Mouse (Mus musculus) embryonic facial prominence, embryonic 15.5 days (tissue): Measurements from ENCODE around the gene Spon2. TPM values are rescaled to one million over a fixed set of nuclear protein-coding genes. Genes with fewer than 3 reads are reported as not detected.
A peak's percentile ranks its signal among the peaks of the same experiment; 100 is the strongest.

Experiments
- ATAC-seq: fragments of 200-750 bp; cut with Nextera tagmentation; 2 replicates; pipeline ENCODE4 v1.8.0; 2017; ENCODE audit warnings: low read depth, moderate TSS enrichment; ENCODE audit not compliant: insufficient number of reproducible peaks, low FRiP score, low TSS enrichment
- H3K27ac ChIP-seq: fragments of 300-500 bp; sonication (generic); replicated peaks from 2 replicates; pipeline ENCODE4 v1.5.1; 2015; ENCODE audit warnings: mild to moderate bottlenecking, inconsistent platforms
- H3K27me3 ChIP-seq: fragments of 300-500 bp; sonication (generic); 2 replicates; pipeline ENCODE4 v1.6.1; 2015; ENCODE audit warnings: inconsistent platforms
- H3K36me3 ChIP-seq: fragments of 300-500 bp; sonication (generic); 2 replicates; pipeline ENCODE4 v1.6.1; 2015; ENCODE audit warnings: mild to moderate bottlenecking, inconsistent platforms
- H3K4me1 ChIP-seq: fragments of 300-500 bp; sonication (generic); 2 replicates; pipeline ENCODE4 v1.6.1; 2015; ENCODE audit warnings: inconsistent platforms
- H3K4me2 ChIP-seq: fragments of 300-500 bp; sonication (generic); replicated peaks from 2 replicates; pipeline ENCODE4 v1.6.1; 2015; ENCODE audit warnings: mild to moderate bottlenecking, inconsistent platforms
- H3K4me3 ChIP-seq: fragments of 300-500 bp; sonication (generic); replicated peaks from 2 replicates; pipeline ENCODE4 v1.5.1; 2015; ENCODE audit warnings: mild to moderate bottlenecking, inconsistent platforms
- H3K9ac ChIP-seq: fragments of 300-500 bp; sonication (generic); 2 replicates; pipeline ENCODE4 v1.6.1; 2015; ENCODE audit warnings: inconsistent platforms
- H3K9me3 ChIP-seq: fragments of 300-500 bp; sonication (generic); replicated peaks from 2 replicates; pipeline ENCODE4 v1.6.1; 2016; ENCODE audit warnings: inconsistent platforms
- WGBS: fragments of 180-500 bp; shearing (Covaris S2); methylation state at CpG from one replicate; pipeline ENCODE4 v1.1.7; 2015; 5-methylcytosine and 5-hydroxymethylcytosine counted together
- polyA plus RNA-seq: library from polyadenylated mRNA; unstranded; fragments of >200 nt; fragmentation: Nextera tagmentation; extraction: Ambion mirVana; gene quantifications from 2 replicates; pipeline ENCODE4 v1.2.1, GENCODE M21; 2015

Spon2 gene
- 13.7 and 16.6 TPM in 2 replicates for polyA plus RNA-seq

DNA sequence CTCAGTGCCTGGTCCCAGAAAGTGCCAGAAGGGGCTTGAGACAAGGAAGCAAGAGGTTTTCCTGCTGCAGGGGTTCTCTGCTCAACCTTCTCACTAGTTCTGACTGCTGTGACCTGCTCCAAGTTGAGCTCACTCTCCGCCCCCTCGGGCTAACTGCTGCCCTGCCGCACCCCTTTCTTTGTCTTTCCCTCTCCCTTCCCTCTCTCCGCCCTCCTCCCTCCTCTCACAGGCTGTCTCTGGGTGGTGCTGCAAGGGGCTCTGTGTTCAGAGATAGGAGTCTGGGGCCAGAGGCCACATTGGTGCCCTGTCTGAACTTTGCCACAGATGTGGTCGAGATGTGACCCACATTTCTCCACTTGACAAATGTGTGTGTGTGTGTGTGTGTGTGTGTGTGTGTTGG is at the start of gene Spon2:
Spon2 (minus strand) TSS at position 375 of the 400 bp plus-strand sequence.
- ATAC-seq, result no peak
- 25% methylated on average over 5 of the region's 5 CpGs for WGBS
- no peaks in the 10 kb centered on the region for H3K27me3 ChIP-seq
- no peaks in the 10 kb centered on the region for H3K9me3 ChIP-seq
- 0 out of 2 replicates have a peak within 1 kb of the TSS, but pooled peaks have one; percentile 6 for H3K9ac ChIP-seq
- peak within 1 kb of the TSS; percentile 66 for H3K27ac ChIP-seq
- no peaks in the 10 kb centered on the region for H3K36me3 ChIP-seq
- H3K4me2 ChIP-seq, result peak within 1 kb of the TSS; percentile 10
- no peak within 1 kb of the TSS for H3K4me3 ChIP-seq
- peaks cover 44% of the 10 kb centered on the region for H3K4me1 ChIP-seq

GRCm38 (mm10) chr5:33254416-33254815 is 36.2 kb upstream of the Spon2 start:
- Histone ChIP-seq H3K9me3 (no peaks in the 10 kb centered on the region), H3K4me1 (no peaks in the 10 kb centered on the region), H3K27ac (no peak overlapping the region), H3K4me3 (no peak overlapping the region), H3K27me3 (no peaks in the 10 kb centered on the region), H3K9ac (no peak overlapping the region), H3K36me3 (peaks cover 100% of the 10 kb centered on the region), H3K4me2 (no peak overlapping the region)
- 85% methylated on average over 5 of the region's 5 CpGs for WGBS
- no peak for ATAC-seq

GRCm38 (mm10) chr5:33248186-33248585 is 29.9 kb upstream of the Spon2 start:
- H3K27me3 ChIP-seq, result no peaks in the 10 kb centered on the region
- whole genome bisulfite sequencing, result 75% methylated on average over 12 of the region's 12 CpGs
- peaks cover 86% of the 10 kb centered on the region for H3K36me3 ChIP-seq
- H3K9ac ChIP-seq, result no peak overlapping the region
- no peak overlapping the region for H3K4me3 ChIP-seq
- no peak overlapping the region for H3K27ac ChIP-seq
- no peak for ATAC-seq
- H3K9me3 ChIP-seq, result no peaks in the 10 kb centered on the region
- H3K4me2 ChIP-seq, result no peak overlapping the region
- H3K4me1 ChIP-seq, result 0 out of 2 replicates have a peak, but pooled peaks cover 8% of the 10 kb centered on the region

GRCm38 (mm10) chr5:33247387-33247786 is 29.1 kb upstream of the Spon2 start:
- no peaks in the 10 kb centered on the region for H3K9me3 ChIP-seq
- H3K9ac ChIP-seq, result no peak overlapping the region
- H3K4me2 ChIP-seq, result no peak overlapping the region
- 0 out of 2 replicates have a peak overlapping the region, but pooled peaks have one; percentile 22 for H3K27ac ChIP-seq
- 89% methylated on average over 2 of the region's 2 CpGs for WGBS
- H3K27me3 ChIP-seq, result no peaks in the 10 kb centered on the region
- no peak for ATAC-seq
- H3K4me1 ChIP-seq, result 0 out of 2 replicates have a peak, but pooled peaks cover 8% of the 10 kb centered on the region
- peaks cover 82% of the 10 kb centered on the region for H3K36me3 ChIP-seq
- no peak overlapping the region for H3K4me3 ChIP-seq

DNA sequence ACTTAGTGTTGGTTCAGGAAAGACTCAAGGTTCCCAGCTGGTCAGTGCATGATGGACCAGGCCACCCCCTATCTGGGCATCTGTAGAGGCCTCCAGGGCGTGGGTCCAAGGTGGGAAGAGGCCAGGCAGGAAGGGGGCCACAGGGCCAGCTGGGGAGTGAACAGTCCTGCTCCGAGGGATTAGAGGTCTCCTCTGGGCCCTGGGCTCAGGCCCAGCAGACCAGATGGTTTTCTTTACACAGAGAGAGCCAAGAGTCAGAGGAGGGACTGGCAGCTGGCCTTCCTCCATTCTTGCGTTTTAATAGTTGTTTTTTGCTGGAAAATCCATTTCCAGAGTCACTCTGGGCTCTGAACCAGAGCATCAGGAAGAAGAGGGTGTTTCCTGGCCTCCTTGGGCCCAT is 27.4 kb upstream of the Spon2 start:
- Histone ChIP-seq H3K27ac (peak overlapping the region; percentile 49), H3K27me3 (no peaks in the 10 kb centered on the region), H3K9me3 (no peaks in the 10 kb centered on the region), H3K4me1 (0 out of 2 replicates have a peak, but pooled peaks cover 8% of the 10 kb centered on the region), H3K4me2 (no peak overlapping the region), H3K4me3 (no peak overlapping the region), H3K36me3 (peaks cover 76% of the 10 kb centered on the region), H3K9ac (no peak overlapping the region)
- ATAC-seq, result 0 out of 2 replicates have a peak, but pooled peaks have one; percentile 1
- WGBS, result 50% methylated on average over 3 of the region's 3 CpGs

DNA sequence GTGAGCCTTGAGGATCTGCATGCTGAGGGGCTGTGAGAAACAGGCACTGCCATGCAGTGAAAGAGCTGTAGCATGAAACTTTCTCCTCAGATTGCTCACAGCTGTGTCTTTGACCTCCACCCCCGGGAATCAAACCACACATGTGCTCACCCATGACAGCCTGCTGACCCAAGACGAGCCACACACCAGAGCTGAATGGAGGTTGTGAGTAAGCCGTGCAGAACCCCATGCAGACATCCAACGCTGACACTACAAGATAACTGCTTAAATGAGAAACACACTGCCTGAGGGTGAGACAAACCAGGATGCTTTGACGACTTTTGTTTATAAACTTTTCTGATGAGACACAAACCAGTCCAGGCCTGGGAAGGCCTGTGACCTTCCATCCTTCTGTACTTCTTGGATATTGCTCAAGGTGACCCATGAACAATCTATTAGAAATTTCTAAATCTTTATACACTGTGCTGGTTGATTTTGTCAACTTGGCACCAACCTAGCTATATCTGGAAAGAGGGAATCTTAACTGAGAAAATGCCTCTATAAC is 26.2 kb upstream of the Spon2 start:
- 59% methylated on average over 5 of the region's 5 CpGs for WGBS
- no peaks in the 10 kb centered on the region for H3K9me3 ChIP-seq
- peaks cover 64% of the 10 kb centered on the region for H3K36me3 ChIP-seq
- H3K4me1 ChIP-seq, result peaks cover 10% of the 10 kb centered on the region
- no peak overlapping the region for H3K27ac ChIP-seq
- ATAC-seq, result no peak
- H3K4me2 ChIP-seq, result no peak overlapping the region
- no peak overlapping the region for H3K4me3 ChIP-seq
- H3K27me3 ChIP-seq, result no peaks in the 10 kb centered on the region
- no peak overlapping the region for H3K9ac ChIP-seq

- WGBS, result 49% methylated on average over 3 of the region's 3 CpGs
- Histone ChIP-seq H3K27ac (peak overlapping the region; percentile 52; the same call in 1 of the 2 replicates), H3K4me3 (no peak overlapping the region)
Measured at GRCm38 (mm10) chr5:33239934-33240333, 21.7 kb upstream of the Spon2 start.

GRCm38 (mm10) chr5:33239111-33239714 is 21.0 kb upstream of the Spon2 start:
- H3K27ac ChIP-seq, result peak overlapping the region; percentile 52; the same call in 1 of the 2 replicates

More at GRCm38 (mm10) chr5:33239934-33240333, 21.7 kb upstream of the Spon2 start:
- H3K36me3 ChIP-seq, result peaks cover 23% of the 10 kb centered on the region; the same call in 1 of the 2 replicates
- no peak overlapping the region for H3K9ac ChIP-seq
- H3K4me1 ChIP-seq, result peaks cover 26% of the 10 kb centered on the region
- no peaks in the 10 kb centered on the region for H3K27me3 ChIP-seq
- ATAC-seq, result no peak
- H3K9me3 ChIP-seq, result no peaks in the 10 kb centered on the region
- H3K4me2 ChIP-seq, result no peak overlapping the region

GRCm38 (mm10) chr5:33238256-33238645 is 20.0 kb upstream of the Spon2 start:
- H3K4me3 ChIP-seq, result no peak overlapping the region
- H3K4me2 ChIP-seq, result no peak overlapping the region
- WGBS, result 37% methylated on average over 3 of the region's 3 CpGs
- ATAC-seq, result no peak; the same call in 1 of the 2 replicates
- peaks cover 35% of the 10 kb centered on the region for H3K4me1 ChIP-seq
- no peaks in the 10 kb centered on the region for H3K9me3 ChIP-seq
- H3K9ac ChIP-seq, result no peak overlapping the region
- no peaks in the 10 kb centered on the region for H3K27me3 ChIP-seq
- H3K27ac ChIP-seq, result peak overlapping the region; percentile 52; the same call in 1 of the 2 replicates
- H3K36me3 ChIP-seq, result peaks cover 15% of the 10 kb centered on the region; the same call in 1 of the 2 replicates

More at GRCm38 (mm10) chr5:33239111-33239714, 21.0 kb upstream of the Spon2 start:
- Histone ChIP-seq H3K4me2 (no peak overlapping the region), H3K9ac (no peak overlapping the region), H3K4me3 (no peak overlapping the region), H3K27me3 (no peaks in the 10 kb centered on the region), H3K4me1 (peaks cover 32% of the 10 kb centered on the region), H3K36me3 (peaks cover 20% of the 10 kb centered on the region; the same call in 1 of the 2 replicates), H3K9me3 (no peaks in the 10 kb centered on the region)
- 68% methylated on average over 3 of the region's 3 CpGs for WGBS
- no peak for ATAC-seq

DNA sequence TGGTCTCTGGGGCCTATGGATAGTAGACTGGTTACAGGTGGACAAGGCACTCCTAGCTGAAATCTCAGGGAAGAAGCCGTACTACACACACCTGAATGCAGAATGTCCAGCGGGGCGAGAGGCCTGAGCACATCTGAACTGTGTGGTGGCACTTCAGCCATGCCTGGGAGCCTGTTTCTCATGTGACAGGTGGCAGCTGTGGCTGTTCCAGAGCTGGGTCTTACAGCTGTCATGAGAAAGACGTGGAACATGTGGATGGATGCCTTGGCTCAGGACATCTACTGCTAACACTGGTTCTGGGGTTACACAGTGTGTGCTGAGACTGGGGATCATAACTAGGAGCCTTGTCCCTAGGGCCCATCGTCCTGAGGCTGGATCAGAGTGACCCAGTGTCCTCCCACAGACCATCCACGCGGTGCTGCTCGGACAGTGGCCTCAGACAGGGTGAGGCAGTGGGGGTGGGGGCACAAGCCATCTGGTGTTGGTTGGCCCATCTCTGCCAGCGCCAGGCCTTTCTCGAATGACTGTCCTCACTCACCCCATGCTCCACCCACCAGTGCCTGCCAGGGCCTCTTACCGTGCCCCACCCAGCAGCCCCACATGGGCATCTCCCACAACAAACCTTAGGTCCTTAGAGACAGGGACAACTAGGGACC is 19.5 kb upstream of the Spon2 start:
- H3K4me2 ChIP-seq, result no peak overlapping the region
- peak overlapping the region; percentile 51; the same call in 1 of the 2 replicates for H3K27ac ChIP-seq
- H3K9me3 ChIP-seq, result no peaks in the 10 kb centered on the region
- peaks cover 14% of the 10 kb centered on the region; the same call in 1 of the 2 replicates for H3K36me3 ChIP-seq
- ATAC-seq, result peak; percentile 52; the same call in 1 of the 2 replicates
- H3K4me3 ChIP-seq, result no peak overlapping the region
- H3K9ac ChIP-seq, result no peak overlapping the region
- WGBS, result 74% methylated on average over 11 of the region's 11 CpGs
- H3K27me3 ChIP-seq, result no peaks in the 10 kb centered on the region
- peaks cover 35% of the 10 kb centered on the region for H3K4me1 ChIP-seq

- Histone ChIP-seq H3K4me3 (no peak overlapping the region), H3K9ac (no peak overlapping the region), H3K27me3 (no peaks in the 10 kb centered on the region), H3K9me3 (no peaks in the 10 kb centered on the region), H3K27ac (no peak overlapping the region), H3K4me2 (no peak overlapping the region), H3K36me3 (no peaks in the 10 kb centered on the region), H3K4me1 (peaks cover 44% of the 10 kb centered on the region)
- no peak for ATAC-seq
- WGBS, result 64% methylated on average over 13 of the region's 13 CpGs
Measured at GRCm38 (mm10) chr5:33234391-33235031, 16.3 kb upstream of the Spon2 start.
